Mouse (Mus musculus): ENCODE results near the gene Nln.

Gene Nln

DNA sequence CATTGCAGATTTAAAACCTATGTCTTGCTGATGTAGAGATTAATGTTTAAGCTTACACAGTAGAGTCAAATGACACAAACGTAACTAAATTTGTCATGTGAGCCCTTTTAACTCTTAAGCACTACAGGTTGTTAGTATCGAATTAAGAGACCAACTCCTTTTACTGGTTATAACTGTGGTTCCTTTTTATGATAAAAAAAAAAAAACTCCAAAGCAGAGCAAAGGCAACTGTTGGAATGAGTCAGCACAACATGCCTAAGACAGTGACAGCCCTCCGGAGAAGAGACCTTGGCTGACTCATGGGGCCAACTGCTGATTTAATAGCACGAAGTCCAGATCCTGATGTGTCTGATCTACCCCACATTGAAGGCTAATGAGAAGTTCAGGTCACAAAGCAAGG, 68.5 kb downstream of the Nln start:
- DNase-seq, result no peak

DNA sequence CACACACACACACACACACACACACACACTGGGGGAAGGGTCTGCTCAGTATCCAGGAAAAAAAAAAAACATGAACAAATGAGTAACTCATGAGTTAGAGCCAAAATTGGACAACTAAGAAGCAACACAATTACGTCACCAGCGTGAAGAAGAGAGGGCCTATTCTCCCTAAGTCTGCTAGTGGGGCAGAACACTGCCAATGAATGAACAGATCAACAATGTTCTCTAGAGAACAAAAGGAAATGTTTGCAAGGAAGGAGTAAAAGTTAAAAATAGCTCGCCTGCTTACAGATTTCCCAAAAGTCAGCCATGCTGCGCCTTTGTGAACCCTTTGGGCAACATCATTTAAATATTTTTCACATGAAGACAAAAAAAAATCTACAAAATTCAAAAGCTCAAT, 69.6 kb downstream of the Nln start:
- DNase-seq, result no peak

DNA sequence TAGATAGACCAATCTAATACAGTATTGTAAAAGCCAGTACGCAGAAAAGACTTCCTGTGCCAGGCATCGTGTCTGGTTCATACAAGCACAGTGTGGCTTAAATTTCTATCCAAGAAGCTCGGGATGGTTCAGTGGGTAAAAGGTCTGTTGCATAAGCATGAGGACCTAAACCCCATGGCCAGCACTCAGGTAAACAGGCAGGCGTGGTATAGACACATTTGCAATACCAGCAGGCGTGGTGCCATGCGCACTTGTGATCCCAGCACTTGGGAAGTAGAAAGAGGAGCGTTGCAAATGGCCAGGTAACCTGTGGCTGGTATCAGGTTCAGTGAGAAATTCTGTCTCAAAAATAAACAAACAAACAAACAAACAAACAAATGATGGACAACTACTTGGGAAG, 70.5 kb downstream of the Nln start:
- DNase-seq, result no peak

- DNase-seq, result no peak
Measured at GRCm38 (mm10) chr13:104038358-104038757, 71.1 kb downstream of the Nln start.

GRCm38 (mm10) chr13:104037531-104038290, 71.7 kb downstream of the Nln start:
- no peak for DNase-seq

DNA sequence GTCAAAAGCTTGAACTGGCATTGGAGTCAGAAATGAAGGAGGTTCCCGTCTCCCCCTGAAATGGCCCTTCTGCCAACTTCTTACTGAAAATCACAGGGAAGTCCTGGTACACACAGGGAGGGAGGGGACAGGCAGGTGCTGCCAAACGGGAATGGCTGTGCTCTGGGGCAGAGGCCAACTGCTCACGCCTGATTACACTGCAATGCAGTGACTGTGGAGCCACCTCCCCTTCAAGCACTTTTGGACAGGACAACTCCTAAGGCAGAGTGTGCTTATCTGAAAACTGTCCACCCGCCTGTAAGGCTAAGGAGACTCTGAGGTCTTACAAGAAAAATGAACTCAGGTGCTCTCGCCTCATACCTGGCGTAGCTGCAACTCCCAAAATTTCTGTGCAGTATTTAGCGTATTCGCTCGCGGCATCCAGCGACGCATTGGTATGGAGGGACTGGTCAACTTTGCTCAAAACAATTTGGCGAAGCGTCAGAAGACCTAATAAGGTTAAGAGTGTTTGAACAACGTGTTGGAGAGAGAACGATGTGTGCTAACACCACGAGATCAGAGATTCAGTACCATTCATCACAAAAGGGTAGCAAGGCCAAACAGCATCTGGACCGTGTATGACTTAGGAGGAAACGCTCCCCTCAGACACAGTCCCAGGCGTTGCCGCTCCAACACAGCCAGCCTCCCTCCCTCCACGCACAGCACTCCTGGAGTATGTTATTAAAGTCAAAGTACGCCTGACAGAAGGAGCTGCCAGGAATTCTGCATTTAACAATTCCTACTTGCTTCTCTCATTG, 72.7 kb downstream of the Nln start:
- no peak for DNase-seq

DNA sequence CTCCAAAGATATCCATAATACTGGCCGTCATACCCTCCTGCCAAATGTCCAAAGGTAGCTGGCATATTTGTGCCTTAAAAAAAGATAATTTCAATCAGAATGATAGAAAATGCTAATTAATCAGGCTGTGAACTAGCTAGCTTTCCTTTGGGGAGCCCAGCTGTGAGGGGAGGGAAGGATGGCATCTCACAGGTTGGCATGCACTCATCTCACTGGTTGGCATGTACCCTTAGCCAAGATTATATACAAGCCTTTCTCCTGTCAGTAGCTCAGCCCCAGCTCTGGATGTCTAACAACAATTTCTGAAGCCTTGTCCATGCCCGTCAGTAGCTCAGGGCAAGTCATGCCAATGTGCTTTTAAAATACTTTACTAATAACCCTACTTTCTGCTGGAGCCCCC, 73.8 kb downstream of the Nln start:
- DNase-seq, result no peak

DNA sequence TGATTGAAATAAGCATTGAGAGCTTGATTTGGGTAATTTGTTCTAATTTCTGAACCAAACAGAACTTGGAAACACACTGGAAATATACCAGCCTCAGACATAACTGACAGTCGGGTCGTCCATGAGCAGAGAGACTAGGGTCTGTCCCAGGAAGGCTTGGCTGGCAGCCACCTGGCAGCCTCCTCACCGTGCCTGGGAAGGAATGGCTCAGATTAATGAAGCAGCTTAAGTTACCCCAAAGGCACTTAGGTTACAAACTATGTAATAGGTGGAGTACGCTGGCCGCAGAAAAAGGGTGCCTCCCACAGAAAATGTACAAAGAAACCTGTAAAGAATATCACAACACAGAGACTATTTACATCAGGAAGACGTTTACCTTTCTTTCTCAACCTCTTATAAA, 74.6 kb downstream of the Nln start:
- DNase-seq, result no peak

- no peak for DNase-seq
Measured at GRCm38 (mm10) chr13:104032620-104033133, 76.7 kb downstream of the Nln start.

DNA sequence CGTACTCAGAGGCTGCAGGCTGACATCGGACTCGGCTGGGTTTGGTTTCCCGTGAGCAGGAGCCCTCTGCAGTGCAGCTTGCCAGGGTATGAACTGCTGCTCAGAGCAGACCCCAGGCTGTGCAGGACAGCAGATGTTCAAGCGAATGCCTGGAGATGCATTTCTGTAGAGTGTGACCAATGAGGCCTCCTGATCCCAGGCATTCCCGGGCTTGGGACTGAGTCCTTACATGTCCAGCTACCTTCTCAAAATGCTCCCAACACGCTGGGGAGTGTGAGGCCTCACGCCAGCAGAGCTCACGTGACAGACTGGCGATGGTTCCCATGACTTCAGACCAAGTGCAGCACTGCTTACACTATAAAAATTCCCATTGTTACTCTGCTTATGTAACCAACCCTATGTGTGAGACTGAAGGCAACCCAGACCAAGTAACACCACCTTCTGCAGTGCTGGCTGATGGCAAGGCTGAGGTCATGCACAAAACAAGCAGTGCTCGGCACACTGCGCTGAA, 77.5 kb downstream of the Nln start:
- no peak for DNase-seq

GRCm38 (mm10) chr13:104030956-104031355, 78.5 kb downstream of the Nln start:
- no peak for DNase-seq

GRCm38 (mm10) chr13:104029511-104029910, 79.9 kb downstream of the Nln start:
- DNase-seq, result no peak

GRCm38 (mm10) chr13:104029089-104029488, 80.3 kb downstream of the Nln start:
- DNase-seq, result no peak

DNA sequence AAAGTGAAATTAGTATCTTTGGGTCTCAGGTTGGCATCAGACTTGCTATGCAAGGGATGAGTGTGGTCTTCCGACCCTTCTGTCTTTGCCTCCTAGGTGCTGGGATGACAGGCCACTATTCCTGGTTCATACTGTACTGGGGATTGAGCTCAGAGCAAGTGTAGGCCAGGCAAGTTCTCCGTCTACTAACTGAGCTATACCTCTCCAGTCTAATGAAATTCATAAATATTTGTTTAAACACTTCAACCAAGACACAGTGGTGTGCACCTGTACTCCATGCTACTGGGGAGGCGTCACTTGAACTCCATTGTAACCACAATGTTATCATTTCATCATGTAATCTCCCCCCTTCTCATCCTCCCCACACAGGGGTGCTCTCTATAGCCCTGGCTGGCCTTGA, 82.9 kb downstream of the Nln start:
- no peak for DNase-seq

- no peak for DNase-seq
Measured at GRCm38 (mm10) chr13:104025710-104025995, 83.8 kb downstream of the Nln start.

DNA sequence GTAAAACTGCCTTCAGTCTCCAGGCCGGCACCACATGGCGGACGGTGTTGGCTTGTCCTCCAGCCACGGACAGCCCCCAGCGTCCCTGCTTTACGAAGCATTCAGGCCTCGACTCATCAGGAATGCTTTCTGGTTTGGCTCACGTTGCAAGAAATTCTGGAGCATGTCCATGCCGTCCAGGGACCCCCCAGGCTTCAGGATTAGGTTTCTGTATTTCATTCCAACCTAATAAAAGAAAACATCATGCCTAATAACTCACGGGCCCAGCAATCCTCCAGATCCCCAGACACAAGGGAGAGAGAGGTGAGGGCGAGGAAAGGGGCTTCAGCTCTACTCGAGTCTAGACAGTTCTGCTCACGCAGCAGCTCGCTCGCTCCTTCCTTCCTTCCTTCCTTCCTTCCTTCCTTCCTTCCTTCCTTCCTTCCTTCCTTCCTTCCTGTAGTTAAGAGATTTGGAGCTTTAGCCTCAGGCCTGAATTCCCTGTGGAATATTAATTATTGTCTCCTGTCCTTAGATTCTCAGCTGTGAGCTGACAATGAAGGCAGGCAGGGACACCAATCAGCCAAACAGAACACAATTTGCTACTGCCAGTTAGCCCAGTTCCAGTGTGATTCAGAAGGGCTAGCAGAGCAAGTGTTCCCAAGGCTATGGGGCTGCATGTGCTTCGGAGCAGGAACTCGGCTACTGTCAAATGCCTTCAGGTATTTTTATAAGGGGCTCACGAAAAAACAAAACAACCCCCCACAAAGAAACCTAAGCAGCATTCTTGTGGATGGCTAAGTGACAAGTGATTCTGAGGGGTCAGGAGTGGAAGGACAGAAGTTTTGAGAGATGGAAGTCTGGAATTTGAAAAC, 84.3 kb downstream of the Nln start:
- DNase-seq, result no peak

- no peak for DNase-seq
Measured at GRCm38 (mm10) chr13:104024275-104024674, 85.1 kb downstream of the Nln start.

DNA sequence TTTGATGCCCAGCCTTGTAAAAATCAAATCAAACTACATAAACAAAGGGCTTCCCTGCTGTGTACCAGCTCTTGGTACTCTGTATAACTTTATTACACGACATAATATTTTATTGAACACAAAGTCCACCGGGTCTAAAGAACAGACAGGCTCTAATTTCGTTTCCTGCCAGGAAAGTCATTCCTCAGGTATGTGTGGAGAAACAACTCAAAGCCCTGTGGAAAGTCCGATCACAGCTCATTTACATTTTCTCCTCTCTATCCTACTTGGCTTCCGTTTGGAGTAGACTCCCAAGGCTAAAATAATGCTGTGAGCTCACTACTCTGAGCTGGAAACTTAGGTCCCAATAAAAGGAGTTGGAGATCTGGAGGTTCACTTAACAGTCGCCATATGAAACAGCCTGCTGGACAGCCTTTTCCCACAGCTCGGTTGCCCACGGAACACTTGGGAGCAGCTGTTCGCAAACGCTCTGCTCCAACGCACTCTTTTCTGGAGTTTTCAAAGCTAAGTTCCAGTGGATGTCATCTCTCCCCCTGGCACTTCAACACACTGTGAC, 86.0 kb downstream of the Nln start:
- no peak for DNase-seq

DNA sequence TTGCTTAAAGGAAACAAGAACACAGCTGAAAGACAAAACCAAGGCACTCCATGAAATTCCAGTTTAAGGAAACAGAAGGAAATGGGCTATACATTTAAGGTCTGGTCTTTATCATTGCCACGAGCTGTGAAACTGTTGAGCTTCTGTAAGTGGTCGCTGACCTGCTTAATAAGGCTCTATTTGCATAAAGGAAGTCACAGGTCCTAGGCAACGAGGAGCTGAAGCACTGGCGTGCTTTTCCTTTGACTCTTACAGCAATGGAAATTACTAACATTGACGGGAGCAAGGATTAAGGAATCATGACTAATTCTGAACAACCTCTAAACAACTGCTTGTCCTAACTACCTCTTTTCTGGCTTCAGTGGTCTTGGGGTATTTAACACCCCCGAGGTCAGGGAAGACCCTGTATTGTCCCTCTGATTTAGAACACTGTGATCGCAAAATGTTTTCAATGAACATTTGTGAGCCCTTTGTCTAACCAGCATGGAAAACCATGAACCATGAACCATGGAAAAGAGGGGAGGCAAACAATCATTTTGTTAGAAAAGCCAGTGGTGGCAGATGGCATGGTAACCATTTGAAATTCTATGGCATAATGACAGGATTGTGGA, 90.8 kb downstream of the Nln start:
- no peak for DNase-seq

- DNase-seq, result no peak
Measured at GRCm38 (mm10) chr13:104015246-104016105, 93.9 kb downstream of the Nln start.

GRCm38 (mm10) chr13:104014038-104014437, 95.4 kb downstream of the Nln start:
- no peak for DNase-seq

Data from B cell, adult 2 months (primary cell).